Mouse (Mus musculus) thymus, adult 18-20 months (tissue): Measurements from ENCODE around the gene Alg5.
"Not testable (repeated sequence)": the region's sequence is repeated elsewhere in the genome, so short reads cannot be mapped to it uniquely, and the experiment has no call there.

ENCODE experiments used
- DNase-seq, 2 experiments: peaks; one replicate each; pipeline ENCODE4 v3.0.0; 2022; ENCODE audit warnings: mixed read lengths in 2 of 2

The Alg5 gene

DNA sequence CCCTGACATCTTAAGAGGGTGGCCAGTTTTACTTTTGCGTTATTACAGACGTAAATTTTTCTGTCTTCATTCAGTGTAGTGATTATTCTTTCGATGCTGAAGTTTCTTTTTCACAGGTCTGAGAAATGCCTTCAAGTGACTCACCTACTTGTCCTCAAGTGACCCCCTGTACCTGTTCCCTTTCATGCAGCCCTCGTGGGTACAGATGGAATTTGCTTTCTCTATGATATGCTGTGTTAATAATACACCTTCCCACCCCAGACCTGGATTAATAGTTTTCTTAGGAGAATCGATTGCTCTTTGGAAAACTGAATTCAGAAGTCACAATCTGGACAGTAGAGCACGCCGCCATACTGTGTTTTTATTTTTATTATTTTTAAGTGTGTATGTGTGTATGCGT is 2.0 kb downstream of the Alg5 start:
- no peak for DNase-seq

DNA sequence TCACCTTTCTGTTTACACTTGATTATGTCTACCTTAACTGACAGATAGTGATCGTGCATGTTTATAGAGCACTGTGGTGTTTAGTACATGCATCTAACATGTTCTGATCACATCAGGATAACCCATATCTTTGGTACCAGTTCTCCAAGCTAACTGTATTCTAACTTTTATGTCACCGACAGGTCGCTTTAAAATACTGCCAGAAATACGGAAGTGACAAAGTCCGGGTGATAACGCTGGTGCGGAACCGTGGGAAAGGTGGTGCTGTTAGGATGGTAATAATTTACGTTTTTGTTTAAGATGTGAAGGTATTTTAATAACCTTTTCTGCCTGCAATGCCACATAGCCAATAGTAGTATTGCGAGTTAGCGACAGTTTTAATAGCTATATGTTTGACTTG is 6.6 kb downstream of the Alg5 start:
- DNase-seq, result no peak

DNA sequence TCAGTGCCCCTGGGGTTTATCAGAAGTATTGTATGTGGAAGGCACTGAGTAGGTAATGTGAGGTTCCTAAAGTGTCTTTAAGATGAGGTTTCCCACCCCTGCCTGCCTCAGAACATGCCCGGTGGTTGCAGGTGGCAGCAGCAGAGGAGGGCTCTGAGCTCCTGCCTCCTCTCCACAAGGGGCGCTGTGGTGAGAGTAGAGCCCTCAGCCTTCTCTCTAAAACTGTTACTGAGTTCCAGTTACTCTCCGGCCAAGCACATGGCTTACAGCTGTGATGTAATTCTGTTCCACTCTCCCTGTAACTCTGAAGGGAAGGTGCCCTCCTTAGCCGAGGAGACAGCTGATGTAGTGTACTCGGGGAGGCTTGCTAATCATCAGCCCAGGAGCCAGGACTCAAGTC is 10.5 kb downstream of the Alg5 start:
- no peak for DNase-seq

DNA sequence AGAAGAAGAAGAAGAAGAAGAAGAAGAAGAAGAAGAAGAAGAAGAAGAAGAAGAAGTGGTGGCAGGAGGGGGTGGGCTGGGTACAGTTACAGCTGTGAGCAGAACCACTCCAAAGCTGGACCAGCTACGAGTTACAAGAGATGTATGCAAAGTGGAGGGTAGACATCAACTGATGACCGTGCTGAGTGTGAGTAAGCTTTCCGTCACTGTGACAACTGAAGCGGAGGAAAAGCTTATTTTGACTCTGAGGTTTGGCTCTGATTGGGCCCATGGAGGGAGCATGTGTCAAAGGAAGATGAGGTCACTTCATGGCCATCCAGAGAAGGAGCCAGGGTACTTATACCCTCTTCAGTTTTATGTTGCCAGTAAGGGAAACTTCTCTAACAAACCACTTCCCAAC is 18.1 kb downstream of the Alg5 start:
- DNase-seq, result no peak

DNA sequence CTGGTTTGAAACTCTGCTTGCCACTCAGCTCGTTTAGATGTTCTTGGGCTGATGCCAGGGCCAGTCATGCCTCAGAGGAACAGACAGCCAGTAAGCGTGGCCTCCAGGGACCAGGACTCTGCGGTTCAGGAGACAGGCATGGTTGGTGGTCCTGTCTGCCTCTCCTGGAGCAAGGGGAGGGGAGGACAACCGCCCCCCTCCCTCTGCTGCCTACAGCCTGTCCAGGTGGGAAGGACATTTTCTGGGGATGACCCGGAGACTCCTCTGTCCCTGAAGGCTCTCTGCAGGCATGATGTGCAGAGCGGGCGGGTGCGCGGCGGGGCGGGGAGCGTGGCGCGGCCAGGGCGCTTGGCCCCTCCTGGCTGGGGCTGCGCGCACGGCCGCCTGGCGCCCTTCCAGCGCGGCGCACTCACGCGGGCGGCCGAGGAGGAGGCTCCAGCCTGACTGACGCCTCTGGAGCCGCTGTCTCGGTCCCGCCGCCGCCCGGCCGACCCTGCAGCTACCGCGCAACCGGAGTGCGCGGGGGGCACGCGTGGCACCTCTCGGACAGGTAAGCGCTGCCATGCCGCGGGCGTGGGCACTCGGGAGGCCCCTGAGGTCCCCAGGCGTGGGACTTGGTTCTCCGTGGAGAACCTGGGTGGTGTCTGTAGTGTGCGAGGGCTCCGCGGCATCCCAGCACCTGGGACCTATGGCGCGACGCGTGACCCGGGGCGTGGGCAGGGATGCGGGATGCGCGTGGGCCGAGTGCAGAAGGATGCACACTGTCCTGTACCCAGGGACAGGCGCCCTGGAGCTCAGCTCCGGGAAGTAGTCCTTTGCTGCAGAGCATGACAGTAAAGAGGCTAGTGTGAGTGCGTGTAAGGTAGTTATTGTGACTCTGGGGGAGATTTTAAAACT is 20.1 kb downstream of the Alg5 start, which contains the start of gene Smad9:
TSS of gene Smad9 (plus strand) at position 438 of the 897 bp plus-strand sequence.
- DNase-seq, result no peak

DNA sequence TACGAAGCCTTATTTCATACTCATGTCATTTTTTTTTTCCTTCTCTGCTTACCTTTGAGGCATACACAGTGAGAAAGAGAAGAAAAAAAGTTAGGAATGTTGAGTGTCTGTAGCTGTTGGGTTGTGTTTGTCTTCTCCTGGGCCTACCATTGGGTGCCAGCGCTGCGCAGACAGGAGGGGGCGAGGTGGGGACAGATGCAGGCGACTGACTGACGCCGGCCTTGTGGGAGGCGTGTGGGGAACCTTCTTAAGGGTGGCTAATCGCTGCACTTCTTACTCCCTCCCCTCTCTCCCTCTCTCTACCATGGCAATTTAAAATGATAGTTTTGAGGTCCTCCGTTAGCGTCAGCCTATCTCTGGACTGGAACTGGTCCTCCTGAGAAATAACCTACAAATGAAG is 20.7 kb downstream of the Alg5 start:
- no peak for DNase-seq

DNA sequence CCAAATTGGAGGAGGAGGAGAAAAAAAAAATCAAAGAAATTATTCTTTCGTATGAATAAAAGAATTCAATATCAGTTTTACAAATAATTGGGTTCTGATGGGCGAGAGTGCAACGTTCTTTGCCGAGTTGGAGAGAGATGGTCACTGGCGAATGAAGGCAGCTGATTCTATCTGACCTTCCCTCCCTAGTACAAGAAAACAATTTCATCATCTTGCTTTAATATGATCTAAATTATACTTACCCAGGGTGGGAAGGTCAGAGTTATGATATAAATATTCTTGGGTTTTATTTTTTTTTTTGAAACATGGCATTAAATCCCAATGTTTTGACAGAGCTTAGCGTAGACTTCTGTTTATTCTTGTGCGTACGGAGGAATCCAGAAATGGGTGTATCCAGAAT is 22.1 kb downstream of the Alg5 start:
- no peak for DNase-seq

DNA sequence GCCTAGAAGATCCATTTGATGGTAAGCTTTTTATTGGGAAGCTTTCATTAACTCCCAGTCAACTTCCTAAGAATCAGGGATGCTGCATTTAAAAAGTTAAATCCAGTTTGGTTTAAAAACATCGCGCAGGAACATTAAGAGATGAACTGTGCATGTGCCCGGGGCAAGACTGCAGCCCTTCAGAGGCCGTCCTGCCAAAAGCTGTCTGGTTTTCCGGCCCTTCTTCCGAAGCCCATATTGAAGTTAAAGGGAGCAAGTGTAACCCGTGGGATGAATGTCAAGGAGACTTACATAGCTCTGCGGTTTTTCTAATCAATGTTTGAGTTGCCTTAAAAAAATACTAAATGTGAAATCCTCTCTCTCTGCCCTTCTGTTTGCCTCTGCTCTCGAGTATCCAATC is 23.9 kb downstream of the Alg5 start:
- no peak for DNase-seq

DNA sequence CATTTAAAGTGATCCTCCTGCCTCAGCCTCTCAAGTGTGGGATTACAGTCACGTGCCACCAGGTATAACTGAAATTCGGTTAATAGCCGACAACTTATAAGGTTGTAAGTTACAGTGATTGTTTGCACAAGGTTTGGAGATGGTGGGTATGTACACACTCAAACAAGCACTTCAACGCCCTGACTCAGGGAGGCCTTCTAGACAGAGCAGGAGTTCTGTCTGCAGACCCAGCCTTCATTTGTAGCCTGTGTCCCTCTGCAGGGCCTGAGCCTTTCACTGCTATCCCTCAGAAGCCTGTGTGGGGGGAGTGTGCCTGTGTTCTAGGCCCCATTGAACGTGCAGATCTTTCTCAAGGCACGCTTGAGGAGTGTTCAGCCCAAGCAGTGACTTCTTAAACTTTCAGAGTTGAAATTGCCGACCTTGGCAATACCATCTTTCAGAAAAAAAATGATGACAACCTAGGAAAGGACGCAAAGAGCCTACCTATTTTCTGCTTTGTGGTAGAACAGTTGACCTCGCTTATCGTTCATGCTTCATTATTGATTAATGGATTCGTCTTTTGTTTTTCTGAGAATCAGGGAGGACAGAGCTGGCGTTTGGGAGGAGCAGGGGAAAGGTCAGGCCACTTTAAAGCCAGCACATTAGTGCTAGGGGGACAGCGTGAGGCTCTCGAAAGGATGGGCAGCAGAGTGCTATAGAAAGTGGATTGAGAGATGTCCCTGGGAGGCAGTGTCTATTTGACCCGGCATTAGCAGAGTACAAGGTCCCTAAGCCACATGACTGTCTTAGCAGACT is 25.2 kb downstream of the Alg5 start:
- DNase-seq, result no peak

DNA sequence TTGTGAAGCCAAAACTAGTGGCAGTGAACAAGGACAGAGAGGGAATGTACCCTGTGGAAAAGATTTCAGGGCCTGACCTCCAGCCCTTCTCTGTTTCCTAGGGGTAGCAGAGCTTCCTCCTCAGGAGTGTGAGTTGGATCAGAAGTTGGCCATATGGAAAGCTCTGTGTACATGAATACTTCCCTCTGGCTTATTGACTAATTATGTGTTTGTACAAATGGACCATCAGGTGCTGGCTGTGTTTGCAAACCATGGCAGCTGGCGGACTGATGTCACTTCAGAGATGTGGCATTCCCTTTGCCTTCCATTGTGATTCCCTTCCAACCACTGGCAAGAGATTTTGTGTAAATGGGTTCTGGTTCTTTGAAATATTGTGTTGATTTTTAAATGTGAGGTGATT is 25.9 kb downstream of the Alg5 start:
- DNase-seq, result no peak

DNA sequence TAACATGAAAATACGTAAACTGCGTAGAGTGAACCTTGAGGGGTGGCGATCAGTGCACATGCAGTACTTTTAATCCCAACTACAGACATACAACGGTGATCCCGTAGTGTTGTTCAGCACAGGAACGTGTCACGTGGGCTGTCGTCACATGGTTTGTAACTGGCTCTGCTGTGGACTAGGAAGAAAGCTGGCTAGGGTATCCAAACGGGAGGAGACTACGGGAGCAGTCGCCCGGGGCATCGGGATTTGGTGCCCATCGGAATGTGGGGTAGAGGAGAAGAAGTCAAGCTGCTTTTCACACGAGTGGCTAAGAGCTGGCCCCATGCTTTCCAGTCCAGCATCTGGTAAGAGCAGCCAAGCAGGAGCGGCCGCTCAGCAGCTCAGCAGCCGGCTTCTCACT is 29.1 kb downstream of the Alg5 start:
- DNase-seq, result no peak

DNA sequence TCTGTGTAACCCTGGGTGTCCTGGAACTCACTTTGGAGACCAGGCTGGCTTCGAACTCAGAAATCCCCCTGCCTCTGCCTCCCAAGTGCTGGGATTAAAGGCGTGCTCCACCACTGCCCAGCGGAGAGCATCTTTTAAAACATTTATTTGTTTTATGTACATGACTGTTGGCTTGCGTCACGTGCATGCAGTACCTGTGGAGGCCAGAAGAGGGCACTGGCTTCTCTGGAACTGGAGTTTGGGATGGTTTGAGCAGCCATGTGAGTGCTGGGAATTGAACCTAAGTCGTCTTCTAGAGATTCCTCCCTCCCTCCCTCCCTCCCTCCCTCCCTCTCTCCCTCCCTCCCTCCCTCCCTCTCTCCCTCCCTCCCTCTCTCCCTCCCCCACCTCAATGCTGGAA is 30.2 kb downstream of the Alg5 start:
- DNase-seq, result not testable (repeated sequence)

DNA sequence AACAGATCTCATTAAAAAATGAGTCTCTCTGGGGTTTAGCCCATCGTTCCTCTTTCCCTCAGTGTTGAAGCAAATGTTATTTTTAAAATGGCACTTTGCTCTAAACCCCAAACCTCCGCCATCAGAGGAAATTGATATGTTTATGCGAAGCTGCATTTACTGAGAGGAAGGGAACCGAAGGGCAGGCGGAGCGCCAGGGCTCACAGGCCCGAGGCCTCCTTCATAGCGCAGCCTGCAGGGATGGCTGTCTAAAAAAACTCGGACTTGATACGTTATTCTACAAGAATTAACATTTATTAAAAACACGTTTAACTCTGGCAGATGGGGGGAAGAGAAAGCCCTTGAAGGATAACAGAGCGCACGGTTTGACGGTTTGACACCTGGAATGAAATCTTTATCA is 30.7 kb downstream of the Alg5 start:
- no peak for DNase-seq

DNA sequence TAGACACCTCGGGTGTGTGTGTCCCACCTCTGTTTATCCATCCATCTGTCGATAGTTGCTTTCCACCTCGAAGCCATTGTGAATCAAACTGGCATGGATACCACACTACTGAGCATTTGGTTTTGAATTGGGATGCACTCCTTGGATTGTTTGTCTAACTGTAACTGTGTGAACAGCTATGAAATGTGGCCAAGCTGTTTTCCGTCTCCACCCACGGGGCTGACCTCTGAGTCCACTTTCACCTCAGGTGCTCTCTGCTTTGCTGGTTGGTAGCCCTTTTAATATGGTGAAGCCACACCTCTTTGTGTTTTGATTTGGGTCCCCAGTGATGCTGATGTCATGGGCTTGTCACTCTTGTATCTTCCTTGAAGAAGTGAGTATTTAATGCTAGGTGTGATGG is 31.5 kb downstream of the Alg5 start:
- no peak for DNase-seq

DNA sequence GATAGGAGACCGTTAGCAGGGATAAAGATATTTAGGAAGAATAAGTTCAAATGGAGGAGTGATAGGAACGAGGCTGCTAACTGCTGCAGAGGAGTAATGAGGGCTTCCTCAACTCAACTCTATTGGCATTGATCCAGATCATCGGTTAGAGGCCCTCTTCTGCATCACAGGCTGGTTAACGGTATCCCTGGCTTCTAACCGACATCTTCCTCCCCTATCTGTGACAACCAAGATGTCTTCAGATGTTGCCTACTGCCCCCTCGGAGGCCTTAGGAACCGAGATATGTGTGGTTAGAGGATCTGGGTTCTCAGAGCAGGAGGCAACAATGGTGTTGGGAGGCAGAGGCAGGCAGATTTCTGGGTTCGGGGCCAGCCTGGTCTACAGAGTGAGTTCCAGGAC is 33.3 kb downstream of the Alg5 start:
- DNase-seq, result no peak

DNA sequence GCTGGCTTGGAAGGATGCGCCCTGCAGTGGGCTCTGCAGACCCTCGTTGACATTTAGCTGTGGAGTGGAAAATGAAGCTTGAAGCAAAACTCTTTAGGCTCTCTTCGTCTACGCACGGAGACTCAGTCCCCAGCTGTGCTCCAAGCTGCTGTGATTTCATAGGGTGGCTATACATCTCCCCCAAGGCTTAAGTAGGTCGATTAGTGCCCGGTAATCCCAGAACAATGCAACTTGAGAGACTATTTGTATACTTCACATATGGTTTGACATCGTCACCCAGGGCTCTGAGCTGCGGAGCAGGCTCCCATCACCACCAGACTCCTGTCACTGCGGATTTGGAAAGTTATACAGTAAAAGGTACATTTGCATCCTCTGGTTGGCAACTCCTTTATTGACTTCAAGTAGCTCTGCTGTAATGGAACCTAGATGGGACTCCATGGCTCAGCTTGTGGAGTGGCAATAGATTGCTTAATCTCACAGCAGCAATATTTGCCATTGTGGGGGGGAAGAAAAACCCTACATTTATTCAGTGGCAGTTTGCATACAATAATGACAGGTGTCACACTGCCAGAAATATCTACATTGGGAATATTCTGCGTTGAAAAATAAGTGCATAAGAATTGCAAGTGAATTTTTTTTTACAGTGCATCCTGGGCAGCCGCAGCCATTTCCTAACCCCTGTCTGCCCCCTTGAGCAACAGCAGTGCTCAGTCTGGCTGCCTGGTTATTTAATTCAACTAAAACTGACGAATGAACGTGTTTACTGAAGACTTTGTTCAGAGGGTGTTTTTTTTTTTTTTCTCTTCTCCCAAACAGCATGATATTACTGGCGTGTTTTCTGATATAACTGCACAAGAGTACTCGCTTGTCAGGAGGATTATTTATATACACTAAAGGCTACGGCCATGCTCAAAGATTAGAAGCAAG is 34.3 kb downstream of the Alg5 start:
- no peak for DNase-seq

DNA sequence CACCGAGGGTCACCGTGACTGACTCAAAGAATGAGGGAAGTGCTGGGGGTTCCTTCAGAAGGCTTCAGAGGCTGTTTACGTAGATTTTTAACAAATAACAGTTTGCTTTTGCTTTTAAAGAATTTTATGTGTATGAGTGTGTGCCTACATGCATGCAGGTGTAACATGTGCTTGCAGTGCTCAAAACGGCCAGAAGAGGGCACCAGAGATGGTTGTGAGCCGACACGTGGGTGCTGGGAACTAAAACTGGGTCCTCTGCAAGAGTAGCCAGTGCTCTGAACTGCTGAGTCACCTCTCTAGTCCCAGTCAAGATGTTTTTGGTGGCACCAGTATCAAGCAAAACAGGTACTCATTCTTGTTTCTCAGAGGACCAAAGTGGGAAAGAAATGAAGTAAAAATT is 38.3 kb downstream of the Alg5 start:
- DNase-seq, result no peak

DNA sequence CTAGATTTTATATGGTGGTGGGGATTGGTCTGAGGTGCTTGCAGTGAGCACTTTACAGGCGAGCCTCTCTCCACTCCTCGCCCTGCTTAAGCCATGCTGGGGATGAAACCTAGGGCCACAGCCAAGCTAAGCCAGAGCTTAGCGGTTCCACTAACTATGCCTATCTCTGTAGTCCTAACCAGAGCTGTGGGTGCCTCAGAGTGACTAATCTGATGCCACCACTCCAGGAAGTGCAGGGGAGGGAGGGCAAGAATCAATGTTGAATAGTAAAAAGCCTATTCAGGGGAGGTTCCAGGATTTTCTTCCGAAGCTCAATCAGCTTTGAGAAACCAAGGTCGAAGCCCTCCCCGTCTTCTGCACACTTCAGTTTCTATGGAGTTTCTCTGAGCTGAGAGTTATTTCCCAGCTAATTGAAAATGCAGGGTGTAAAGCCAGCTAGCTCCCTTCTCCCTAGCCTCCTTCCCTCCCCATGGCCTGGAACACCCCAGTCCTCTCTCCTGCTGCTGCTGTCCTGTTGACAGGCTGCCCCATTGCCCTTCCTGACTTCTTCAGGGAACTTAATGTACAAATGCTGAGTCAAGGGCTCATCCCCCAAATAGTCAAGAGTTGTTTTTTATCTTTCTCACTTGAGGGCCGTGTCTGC is 40.8 kb downstream of the Alg5 start:
- no peak for DNase-seq

DNA sequence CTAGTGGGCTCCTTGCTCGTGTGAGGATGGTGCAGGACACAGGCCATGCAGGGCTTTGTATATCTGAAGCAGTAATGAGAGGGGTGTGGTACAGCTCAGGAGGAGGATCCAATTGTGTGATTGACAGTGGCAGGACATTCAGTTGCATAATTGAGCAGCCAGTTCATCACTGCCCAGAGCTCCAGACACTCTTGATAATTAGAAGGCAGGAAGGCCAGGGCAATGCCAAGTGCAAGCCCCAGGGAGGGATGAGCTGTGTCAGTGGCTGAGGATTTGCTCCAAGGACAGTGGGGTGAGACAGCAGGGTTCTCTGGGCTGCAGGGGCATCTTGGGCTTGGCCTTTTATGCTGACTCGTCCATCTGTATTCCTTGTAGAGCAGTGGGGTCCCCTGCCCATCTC is 55.3 kb downstream of the Alg5 start:
- DNase-seq, result no peak

DNA sequence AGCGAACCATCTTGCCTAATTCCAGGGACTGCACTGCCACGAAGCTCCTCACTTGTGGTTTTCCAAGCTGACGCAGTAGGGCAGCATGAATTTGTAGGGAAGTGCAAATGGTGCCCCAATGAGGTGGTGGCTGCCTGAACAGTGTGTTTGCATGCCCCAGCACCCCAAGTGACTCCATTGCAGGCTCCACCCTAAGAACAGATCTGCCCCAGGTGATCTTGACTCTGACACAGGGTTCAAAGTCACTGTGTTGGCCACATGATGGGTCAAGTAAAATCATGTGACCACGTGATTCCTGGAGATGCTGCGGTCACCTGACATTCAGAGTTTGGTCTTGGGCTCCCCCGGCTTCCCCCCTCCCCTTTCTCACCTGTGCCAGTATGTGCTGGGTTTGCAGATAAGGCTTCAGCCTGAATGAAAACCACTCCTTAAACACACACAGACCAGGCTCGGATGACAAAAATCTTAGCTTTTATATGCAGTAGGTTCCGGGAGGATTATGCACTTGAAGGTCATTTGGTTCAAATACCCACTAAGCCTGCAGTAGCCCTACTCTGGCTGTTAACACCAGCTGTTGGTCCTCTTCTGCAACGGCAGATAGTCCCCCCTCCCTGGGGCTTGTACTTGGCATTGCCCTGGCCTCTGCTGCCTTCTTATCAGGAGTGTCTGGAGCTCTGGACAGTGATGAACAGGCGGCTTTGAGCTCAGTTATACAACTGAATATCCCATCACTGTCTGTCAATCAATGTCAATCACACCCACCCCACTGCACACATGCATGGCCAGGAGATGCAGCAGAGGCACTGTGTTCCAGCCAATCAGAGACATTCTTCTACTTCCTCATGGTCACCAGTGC is 56.7 kb downstream of the Alg5 start:
- DNase-seq, result no peak

DNA sequence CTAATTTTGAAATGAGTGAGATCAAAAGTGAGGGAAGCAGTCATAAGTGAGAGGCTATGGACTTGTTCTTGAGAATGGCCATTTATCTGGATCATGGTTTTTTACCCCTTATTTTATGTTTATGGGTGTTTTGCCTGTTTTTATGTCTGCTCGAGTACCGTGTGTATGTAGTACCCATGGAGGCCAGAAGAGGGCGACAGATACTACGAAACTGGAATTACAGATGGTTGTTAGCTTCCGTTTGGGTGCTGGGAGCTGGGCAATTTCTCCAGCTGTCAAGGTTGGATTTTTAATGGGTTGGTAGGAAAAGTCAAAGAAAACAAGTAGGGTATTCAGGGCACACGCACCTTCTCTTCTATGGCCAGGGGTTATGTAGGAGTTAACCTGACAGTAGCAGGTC is 58.4 kb downstream of the Alg5 start:
- no peak for DNase-seq

DNA sequence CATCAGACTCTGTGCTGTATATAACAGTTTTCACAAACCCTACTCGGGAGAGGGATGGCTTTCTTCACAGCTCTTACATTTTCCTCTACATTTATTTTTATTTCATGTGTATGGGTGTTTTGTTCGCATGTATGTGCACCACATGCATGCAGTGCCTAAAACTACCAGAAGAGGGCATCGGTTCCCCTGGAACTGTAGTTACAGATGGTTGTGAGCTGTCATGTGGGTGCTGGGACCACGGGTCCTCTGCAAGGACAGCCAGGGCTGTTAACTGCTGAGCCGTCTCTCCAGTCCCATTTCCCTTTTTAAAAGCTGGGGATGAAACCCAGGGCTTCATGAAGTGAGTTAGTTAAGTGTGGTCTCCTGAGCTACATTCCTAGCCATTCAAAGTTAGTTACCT is 60.0 kb downstream of the Alg5 start:
- no peak for DNase-seq
